Mouse (Mus musculus) cerebellum, adult 2 months (tissue): Measurements from ENCODE around the gene Tjp1.

Experiments
- CTCF ChIP-seq: fragments of 200-500 bp; IDR thresholded peaks from 2 replicates; pipeline ENCODE4 v1.5.1; 2011; ENCODE audit warnings: low read depth, mild to moderate bottlenecking, control low read depth, low read length, moderate library complexity, borderline replicate concordance; ENCODE audit not compliant: insufficient read depth
- POLR2A ChIP-seq: fragments of 200-500 bp; IDR thresholded peaks from 2 replicates; pipeline ENCODE4 v1.6.1; 2011; ENCODE audit warnings: low read length, control low read depth, borderline replicate concordance; ENCODE audit not compliant: insufficient read depth

DNA sequence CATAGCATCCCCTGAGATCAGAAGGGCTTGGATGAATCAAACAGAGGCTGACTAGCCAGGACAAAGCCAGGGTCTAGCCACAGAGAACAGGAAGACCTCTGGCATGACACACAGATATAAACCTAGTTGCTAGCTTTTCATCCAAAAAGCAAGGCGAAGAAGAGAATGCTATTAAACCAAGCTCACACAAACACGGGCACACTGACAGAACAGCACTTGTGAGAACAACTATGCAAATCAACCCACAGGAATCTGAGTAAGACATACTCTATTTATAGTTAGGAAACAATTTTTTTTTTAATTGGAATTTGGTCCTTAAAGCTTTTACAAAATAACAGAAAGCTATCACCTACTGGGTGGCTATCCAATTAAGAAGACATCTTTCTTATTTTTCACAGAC, 212.4 kb downstream of the Tjp1 start:
- TF ChIP-seq CTCF (no peak), POLR2A (no peak)
